Mouse (Mus musculus): ENCODE data around the gene Plekha7. TPM values are rescaled to one million over a fixed set of nuclear protein-coding genes. Genes with fewer than 3 reads are reported as not detected.

Gene Plekha7
- polyA plus RNA-seq, 1 experiment from 2014 or later = 21.4 TPM

GRCm38 (mm10) chr7:116286611-116287355 lies 21.4 kb downstream of the Plekha7 start:
- peaks cover 63% of the 10 kb centered on the region for H3K4me1 ChIP-seq (replicated peaks)
- no peaks in the 10 kb centered on the region for H3K36me3 ChIP-seq
- H3K9ac ChIP-seq = no peak overlapping the region
- H3K27me3 ChIP-seq (replicated peaks) = no peaks in the 10 kb centered on the region
- WGBS = 17% methylated on average over 11 of the region's 11 CpGs
- peak overlapping the region; percentile 54 for H3K27ac ChIP-seq
- H3K4me3 ChIP-seq (replicated peaks) = no peak overlapping the region
- H3K4me2 ChIP-seq (replicated peaks) = peak overlapping the region; percentile 24
- H3K9me3 ChIP-seq = no peaks in the 10 kb centered on the region
- ATAC-seq = peak; percentile 86

GRCm38 (mm10) chr7:116286173-116286572 lies 22.0 kb downstream of the Plekha7 start:
- Histone ChIP-seq H3K27ac (peak overlapping the region; percentile 54), H3K9me3 (no peaks in the 10 kb centered on the region), H3K4me2 (replicated peaks) (peak overlapping the region; percentile 24), H3K27me3 (replicated peaks) (no peaks in the 10 kb centered on the region), H3K4me1 (replicated peaks) (peaks cover 63% of the 10 kb centered on the region), H3K36me3 (no peaks in the 10 kb centered on the region), H3K4me3 (replicated peaks) (no peak overlapping the region), H3K9ac (no peak overlapping the region)
- ATAC-seq = peak; percentile 35
- 49% methylated on average over 12 of the region's 12 CpGs for WGBS

GRCm38 (mm10) chr7:116285216-116285615 lies 23.0 kb downstream of the Plekha7 start:
- Histone ChIP-seq H3K4me3 (replicated peaks) (no peak overlapping the region), H3K9ac (no peak overlapping the region), H3K9me3 (no peaks in the 10 kb centered on the region), H3K27me3 (replicated peaks) (no peaks in the 10 kb centered on the region), H3K4me2 (replicated peaks) (no peak overlapping the region), H3K27ac (no peak overlapping the region), H3K4me1 (replicated peaks) (peaks cover 62% of the 10 kb centered on the region), H3K36me3 (no peaks in the 10 kb centered on the region)
- 54% methylated on average over 1 of the region's 1 CpGs for WGBS
- no peak for ATAC-seq

- Histone ChIP-seq H3K9me3 (no peaks in the 10 kb centered on the region), H3K4me1 (replicated peaks) (peaks cover 42% of the 10 kb centered on the region), H3K27me3 (replicated peaks) (no peaks in the 10 kb centered on the region), H3K36me3 (no peaks in the 10 kb centered on the region), H3K9ac (no peak overlapping the region), H3K4me2 (replicated peaks) (no peak overlapping the region), H3K4me3 (replicated peaks) (no peak overlapping the region), H3K27ac (no peak overlapping the region)
- ATAC-seq = no peak
- 45% methylated on average over 11 of the region's 11 CpGs for WGBS
Measured at GRCm38 (mm10) chr7:116282755-116283154, 25.4 kb downstream of the Plekha7 start.

GRCm38 (mm10) chr7:116280126-116280525 lies 28.1 kb downstream of the Plekha7 start:
- H3K27ac ChIP-seq = no peak overlapping the region
- H3K4me2 ChIP-seq (replicated peaks) = no peak overlapping the region

GRCm38 (mm10) chr7:116278280-116278679 lies 29.9 kb downstream of the Plekha7 start:
- Histone ChIP-seq H3K36me3 (no peaks in the 10 kb centered on the region), H3K9me3 (no peaks in the 10 kb centered on the region), H3K9ac (no peak overlapping the region), H3K27ac (peak overlapping the region; percentile 67), H3K27me3 (replicated peaks) (no peaks in the 10 kb centered on the region), H3K4me1 (replicated peaks) (peaks cover 14% of the 10 kb centered on the region; the same call in 1 of the 2 replicates), H3K4me2 (replicated peaks) (peak overlapping the region; percentile 22), H3K4me3 (replicated peaks) (no peak overlapping the region)
- 54% methylated on average over 9 of the region's 9 CpGs for WGBS
- ATAC-seq = peak; percentile 44; the same call in 1 of the 2 replicates

More at GRCm38 (mm10) chr7:116280126-116280525, 28.1 kb downstream of the Plekha7 start:
- Histone ChIP-seq H3K4me1 (replicated peaks) (peaks cover 20% of the 10 kb centered on the region; the same call in 1 of the 2 replicates), H3K36me3 (no peaks in the 10 kb centered on the region), H3K9me3 (no peaks in the 10 kb centered on the region), H3K4me3 (replicated peaks) (no peak overlapping the region), H3K27me3 (replicated peaks) (no peaks in the 10 kb centered on the region), H3K9ac (no peak overlapping the region)
- no peak for ATAC-seq
- WGBS = 64% methylated on average over 5 of the region's 5 CpGs

- no peak overlapping the region for H3K4me2 ChIP-seq (replicated peaks)
- no peak overlapping the region for H3K9ac ChIP-seq
- H3K4me1 ChIP-seq (replicated peaks) = peaks cover 6% of the 10 kb centered on the region; the same call in 1 of the 2 replicates
- no peak overlapping the region for H3K4me3 ChIP-seq (replicated peaks)
- H3K36me3 ChIP-seq = no peaks in the 10 kb centered on the region
- no peaks in the 10 kb centered on the region for H3K9me3 ChIP-seq
- no peaks in the 10 kb centered on the region for H3K27me3 ChIP-seq (replicated peaks)
- no peak overlapping the region for H3K27ac ChIP-seq
- ATAC-seq = no peak
Measured at GRCm38 (mm10) chr7:116276315-116276714, 31.9 kb downstream of the Plekha7 start.

- Histone ChIP-seq H3K27me3 (replicated peaks) (no peaks in the 10 kb centered on the region), H3K27ac (no peak overlapping the region), H3K4me2 (replicated peaks) (no peak overlapping the region), H3K4me1 (replicated peaks) (peaks cover 18% of the 10 kb centered on the region; the same call in 1 of the 2 replicates), H3K36me3 (no peaks in the 10 kb centered on the region), H3K4me3 (replicated peaks) (no peak overlapping the region), H3K9ac (no peak overlapping the region), H3K9me3 (no peaks in the 10 kb centered on the region)
- 68% methylated on average over 6 of the region's 6 CpGs for WGBS
- no peak for ATAC-seq
Measured at GRCm38 (mm10) chr7:116273111-116273510, 35.1 kb downstream of the Plekha7 start.

- ATAC-seq = no peak
Measured at GRCm38 (mm10) chr7:116269501-116269995, 38.6 kb downstream of the Plekha7 start.

GRCm38 (mm10) chr7:116268113-116268926 lies 39.9 kb downstream of the Plekha7 start:
- no peaks in the 10 kb centered on the region for H3K9me3 ChIP-seq
- peak overlapping the region; percentile 65 for H3K27ac ChIP-seq
- ATAC-seq = peak; percentile 85
- H3K4me2 ChIP-seq (replicated peaks) = peak overlapping the region; percentile 35
- H3K4me1 ChIP-seq (replicated peaks) = peaks cover 27% of the 10 kb centered on the region; the same call in 1 of the 2 replicates
- H3K27me3 ChIP-seq (replicated peaks) = no peaks in the 10 kb centered on the region
- no peaks in the 10 kb centered on the region for H3K36me3 ChIP-seq
- no peak overlapping the region; the same call in 1 of the 2 replicates for H3K4me3 ChIP-seq (replicated peaks)
- WGBS = 25% methylated on average over 13 of the region's 13 CpGs
- H3K9ac ChIP-seq = 0 out of 2 replicates have a peak overlapping the region, but pooled peaks have one; percentile 23

More at GRCm38 (mm10) chr7:116269501-116269995, 38.6 kb downstream of the Plekha7 start:
- WGBS = 82% methylated on average over 6 of the region's 6 CpGs
- Histone ChIP-seq H3K9ac (no peak overlapping the region), H3K27me3 (replicated peaks) (no peaks in the 10 kb centered on the region), H3K4me1 (replicated peaks) (peaks cover 17% of the 10 kb centered on the region; the same call in 1 of the 2 replicates), H3K4me3 (replicated peaks) (no peak overlapping the region), H3K27ac (no peak overlapping the region), H3K4me2 (replicated peaks) (no peak overlapping the region), H3K9me3 (no peaks in the 10 kb centered on the region), H3K36me3 (no peaks in the 10 kb centered on the region)

GRCm38 (mm10) chr7:116263281-116263680 lies 44.9 kb downstream of the Plekha7 start:
- Histone ChIP-seq H3K9me3 (no peaks in the 10 kb centered on the region), H3K36me3 (no peaks in the 10 kb centered on the region), H3K27me3 (replicated peaks) (no peaks in the 10 kb centered on the region), H3K9ac (no peak overlapping the region), H3K27ac (peak overlapping the region; percentile 17; the same call in 1 of the 2 replicates), H3K4me1 (replicated peaks) (peaks cover 44% of the 10 kb centered on the region), H3K4me2 (replicated peaks) (no peak overlapping the region), H3K4me3 (replicated peaks) (no peak overlapping the region)
- WGBS = 64% methylated on average over 7 of the region's 7 CpGs
- ATAC-seq = no peak

- Histone ChIP-seq H3K4me3 (replicated peaks) (no peak overlapping the region), H3K27ac (no peak overlapping the region), H3K36me3 (no peaks in the 10 kb centered on the region), H3K27me3 (replicated peaks) (no peaks in the 10 kb centered on the region), H3K9me3 (no peaks in the 10 kb centered on the region), H3K4me2 (replicated peaks) (no peak overlapping the region), H3K4me1 (replicated peaks) (peaks cover 42% of the 10 kb centered on the region), H3K9ac (no peak overlapping the region)
- WGBS = 53% methylated on average over 2 of the region's 2 CpGs
- no peak for ATAC-seq
Measured at GRCm38 (mm10) chr7:116262508-116262907, 45.7 kb downstream of the Plekha7 start.

Measured in intestine, embryonic 15.5 days (tissue).